Mouse (Mus musculus) lung, postnatal 10 days (tissue): ENCODE results near the gene Tex19.1.
A peak's percentile ranks its signal among the peaks of the same experiment; 100 is the strongest.
"Not testable (repeated sequence)": the region's sequence is repeated elsewhere in the genome, so short reads cannot be mapped to it uniquely, and the experiment has no call there.

Experiments
- DNase-seq: peaks from one replicate; pipeline ENCODE4 v3.0.0; 2021

Gene Tex19.1

DNA sequence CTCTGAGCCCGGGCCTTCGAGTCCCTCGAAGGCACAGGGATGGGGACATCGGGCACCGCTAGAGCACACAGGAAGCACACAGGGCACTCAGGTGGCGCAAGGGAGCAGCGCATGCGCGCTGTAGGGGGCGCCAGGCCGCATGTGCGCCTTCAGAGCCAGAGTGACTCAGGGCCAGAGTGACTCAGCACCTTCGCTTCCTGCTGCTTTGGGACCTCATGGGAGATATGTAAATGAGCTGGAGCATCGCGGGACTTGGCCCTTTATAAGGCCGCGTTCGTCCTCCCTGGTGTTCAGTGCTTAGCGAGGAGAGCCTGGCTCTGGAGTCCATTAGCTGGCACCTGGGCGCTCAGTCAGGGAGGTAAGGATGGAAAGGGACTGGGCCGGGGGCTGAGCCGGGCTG, at the start of gene Tex19.1:
TSS of gene Tex19.1 (plus strand) at position 279 of the 400 bp plus-strand sequence.
- DNase-seq, result no peak

GRCm38 (mm10) chr11:121099762-121100161, 46.2 kb upstream of the Tex19.1 start:
- DNase-seq, result no peak

GRCm38 (mm10) chr11:121100692-121101091, 45.3 kb upstream of the Tex19.1 start:
- DNase-seq, result no peak

DNA sequence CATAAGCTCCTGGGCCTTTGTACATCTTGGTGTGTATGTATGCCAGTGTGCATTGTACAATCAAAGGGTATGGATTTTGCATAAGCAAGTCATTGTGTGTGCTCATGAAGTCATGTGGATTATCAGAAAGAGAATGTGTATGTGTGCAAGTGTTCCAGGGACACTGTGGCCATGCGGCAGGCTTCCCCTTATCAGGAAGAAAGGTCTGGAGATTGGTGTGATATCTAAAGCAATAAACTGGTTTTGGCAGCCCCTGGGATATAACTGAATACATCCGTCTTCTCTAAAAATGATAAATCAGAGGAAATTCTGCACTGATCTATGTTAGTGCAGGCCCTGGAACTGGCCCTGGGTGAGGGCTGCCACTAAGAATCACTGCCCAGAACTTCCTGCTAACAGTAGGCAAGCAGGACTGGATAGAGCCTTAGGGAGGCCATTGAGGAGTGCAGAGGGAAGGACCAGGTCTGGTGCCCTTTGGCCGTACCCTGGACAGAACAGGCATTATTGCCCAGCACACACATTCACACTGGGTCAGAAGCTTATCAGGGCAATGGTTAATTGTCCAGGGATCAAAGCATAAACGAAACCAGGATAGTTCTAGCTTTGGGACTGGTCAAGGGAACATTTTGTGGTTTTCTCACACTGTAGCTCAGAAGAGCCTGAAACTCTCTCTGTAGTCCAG, 44.7 kb upstream of the Tex19.1 start:
- DNase-seq, result no peak

DNA sequence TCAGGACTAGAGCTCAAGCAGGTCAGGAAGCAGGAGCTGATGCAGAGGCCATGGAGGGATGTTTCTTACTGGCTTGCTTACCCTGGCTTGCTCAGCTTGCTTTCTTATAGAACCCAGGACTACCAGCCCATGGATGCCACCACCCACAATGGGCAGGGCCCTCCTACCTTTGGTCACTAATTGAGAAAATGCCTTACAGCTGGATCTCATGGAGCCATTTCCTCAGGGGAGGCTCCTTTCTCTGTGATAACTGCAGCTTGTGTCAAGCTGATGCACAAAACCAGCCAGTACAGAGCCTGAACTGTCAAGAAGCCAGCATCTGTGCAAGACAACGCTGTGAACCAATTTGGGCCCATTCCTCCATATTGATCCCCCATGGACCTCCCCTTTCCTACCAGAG, 38.7 kb upstream of the Tex19.1 start:
- not testable (repeated sequence) for DNase-seq

- peak; percentile 75 for DNase-seq
Measured at GRCm38 (mm10) chr11:121108061-121108460, 37.9 kb upstream of the Tex19.1 start.

GRCm38 (mm10) chr11:121109986-121110385, 36.0 kb upstream of the Tex19.1 start:
- DNase-seq, result peak; percentile 61

GRCm38 (mm10) chr11:121111051-121111450, 34.9 kb upstream of the Tex19.1 start:
- no peak for DNase-seq

DNA sequence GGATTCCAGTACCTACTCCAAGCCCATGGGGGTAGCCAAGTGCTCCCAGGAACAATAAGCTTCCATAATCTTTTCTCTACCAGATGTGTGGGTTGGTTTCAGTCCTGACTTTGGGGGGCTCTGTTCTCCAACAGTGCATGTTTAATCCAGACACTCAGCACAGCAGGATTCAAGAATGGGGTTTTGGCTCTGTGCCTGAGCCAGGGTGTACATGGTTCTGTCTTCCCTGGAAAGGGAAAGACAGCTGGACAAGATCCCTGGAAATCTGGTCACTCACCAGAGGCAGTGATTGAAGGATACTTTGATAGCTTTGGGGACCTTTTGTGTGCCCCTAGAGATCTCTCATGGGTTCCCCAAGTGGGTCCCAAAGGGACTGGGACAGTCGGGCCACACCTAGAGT, 34.3 kb upstream of the Tex19.1 start:
- no peak for DNase-seq

DNA sequence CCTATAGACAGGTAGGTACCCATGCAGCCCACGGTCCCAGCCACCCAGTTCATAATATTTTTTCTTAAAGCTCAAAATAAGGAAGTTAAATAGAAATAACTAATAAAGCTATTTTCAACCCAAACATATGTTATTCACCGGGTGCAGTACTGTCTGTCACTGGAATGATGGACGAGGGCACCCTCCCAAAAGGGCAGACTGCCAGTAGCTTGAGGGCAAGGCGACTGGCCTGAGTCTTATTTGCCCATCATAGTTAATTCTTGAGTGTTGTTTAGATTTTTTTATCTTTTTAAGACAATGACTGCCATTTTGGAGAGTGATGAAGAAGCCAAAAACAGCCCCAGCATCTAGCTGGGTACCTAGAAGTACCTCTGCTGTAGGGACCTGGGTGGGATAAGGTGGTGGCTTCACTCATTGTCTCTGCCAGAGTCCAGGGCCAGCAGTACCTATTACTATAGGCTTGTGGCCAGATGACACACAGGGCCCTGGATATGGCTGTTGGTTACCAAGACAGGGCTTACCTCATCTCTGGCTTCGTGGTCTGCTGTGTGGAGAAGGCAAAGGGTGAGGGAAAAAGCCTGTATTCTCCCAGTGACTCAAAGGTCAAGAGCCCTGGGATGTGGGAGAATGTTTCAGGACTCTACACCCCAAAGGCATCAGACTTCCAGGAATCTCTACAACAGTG, 33.7 kb upstream of the Tex19.1 start:
- peak; percentile 28 for DNase-seq

- no peak for DNase-seq
Measured at GRCm38 (mm10) chr11:121118106-121118505, 27.8 kb upstream of the Tex19.1 start.

- DNase-seq, result no peak
Measured at GRCm38 (mm10) chr11:121118577-121118976, 27.4 kb upstream of the Tex19.1 start, which contains the start of gene Tex19.2. Gene Tex19.2 (minus strand): TSS chr11:121118677.

GRCm38 (mm10) chr11:121121151-121121550, 24.8 kb upstream of the Tex19.1 start:
- no peak for DNase-seq

DNA sequence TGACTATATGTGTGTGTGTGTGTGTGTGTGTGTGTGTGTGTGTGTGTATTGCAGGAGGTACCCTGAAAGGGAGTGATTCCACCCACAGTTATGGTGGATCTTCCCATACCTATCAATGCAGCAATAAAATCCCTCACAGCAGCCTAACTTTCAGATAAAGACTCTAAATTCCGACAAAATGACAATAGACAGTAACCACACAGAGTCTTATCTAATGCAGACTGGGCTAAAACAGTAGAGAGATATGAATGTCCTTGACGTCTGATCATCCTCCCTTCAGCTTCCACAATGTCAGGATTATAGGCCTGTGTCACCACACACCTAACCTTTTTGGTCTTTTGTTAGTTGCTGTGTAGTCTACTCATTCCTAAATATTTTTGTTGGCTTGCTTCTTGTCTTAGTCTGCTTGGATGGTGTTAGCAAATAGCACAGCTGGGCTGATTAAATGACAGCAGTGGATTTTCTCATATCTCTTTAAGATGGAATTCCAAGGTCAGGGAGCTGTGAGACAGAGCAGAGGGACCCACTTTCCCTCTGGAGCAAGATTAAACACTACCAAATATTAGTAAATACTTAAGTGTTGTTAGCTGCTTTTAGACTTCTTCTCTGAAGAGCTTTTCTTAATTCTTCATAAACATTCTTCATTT, 23.8 kb upstream of the Tex19.1 start:
- peak; percentile 20 for DNase-seq

- no peak for DNase-seq
Measured at GRCm38 (mm10) chr11:121123438-121123837, 22.5 kb upstream of the Tex19.1 start.

DNA sequence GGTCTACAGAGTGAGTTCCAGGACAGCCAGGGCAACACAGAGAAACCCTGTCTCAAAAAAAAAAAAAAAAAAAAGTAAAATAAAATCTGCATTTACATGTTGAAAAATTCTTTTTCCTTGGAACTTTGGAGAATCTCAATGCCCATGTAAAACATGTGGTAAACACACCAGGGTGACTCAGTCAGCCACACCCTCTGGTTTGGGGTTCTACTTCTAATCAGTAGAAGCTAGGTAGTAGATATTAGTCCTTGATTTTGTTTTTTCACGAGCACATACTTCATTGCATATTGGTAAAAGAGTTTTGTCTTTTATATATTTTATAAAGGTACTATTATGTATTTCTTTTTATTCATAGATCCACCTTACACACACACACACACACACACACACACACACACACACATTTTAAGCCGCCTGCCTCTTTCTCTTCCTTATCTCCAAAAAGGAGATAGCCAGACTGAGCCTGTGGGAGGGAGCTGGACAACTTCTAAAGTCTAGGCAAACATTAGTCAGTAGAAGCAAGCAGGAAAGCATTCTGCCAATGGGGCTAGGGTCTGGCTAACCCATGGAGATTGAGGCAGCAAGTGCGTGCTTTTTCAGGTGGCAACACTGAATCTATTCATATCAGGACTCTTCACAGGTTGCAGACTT, 20.3 kb upstream of the Tex19.1 start:
- DNase-seq, result no peak

GRCm38 (mm10) chr11:121126395-121126794, 19.5 kb upstream of the Tex19.1 start:
- no peak for DNase-seq

- no peak for DNase-seq
Measured at GRCm38 (mm10) chr11:121127441-121127840, 18.5 kb upstream of the Tex19.1 start.

DNA sequence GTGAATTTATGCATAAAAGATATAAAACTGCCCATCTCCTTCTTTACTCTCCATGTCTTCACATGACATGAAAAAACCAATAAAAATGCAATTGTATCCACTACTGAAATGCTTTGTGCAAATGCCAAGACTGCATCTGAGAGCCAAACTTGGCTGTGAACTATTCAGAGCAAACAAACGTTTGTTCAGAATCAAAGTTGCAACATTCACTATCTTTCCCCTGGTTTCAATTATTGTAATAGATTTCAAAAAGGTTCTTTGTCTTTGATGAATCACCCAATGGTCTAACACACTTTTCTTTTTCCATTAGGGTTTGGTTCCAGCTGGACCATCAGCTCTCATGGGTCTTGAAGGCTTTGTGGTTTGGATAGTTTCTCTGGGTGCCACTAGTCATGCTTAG, 16.3 kb upstream of the Tex19.1 start:
- DNase-seq, result no peak

- no peak for DNase-seq
Measured at GRCm38 (mm10) chr11:121134600-121134999, 11.3 kb upstream of the Tex19.1 start.

GRCm38 (mm10) chr11:121137682-121138081, 8.3 kb upstream of the Tex19.1 start:
- no peak for DNase-seq

DNA sequence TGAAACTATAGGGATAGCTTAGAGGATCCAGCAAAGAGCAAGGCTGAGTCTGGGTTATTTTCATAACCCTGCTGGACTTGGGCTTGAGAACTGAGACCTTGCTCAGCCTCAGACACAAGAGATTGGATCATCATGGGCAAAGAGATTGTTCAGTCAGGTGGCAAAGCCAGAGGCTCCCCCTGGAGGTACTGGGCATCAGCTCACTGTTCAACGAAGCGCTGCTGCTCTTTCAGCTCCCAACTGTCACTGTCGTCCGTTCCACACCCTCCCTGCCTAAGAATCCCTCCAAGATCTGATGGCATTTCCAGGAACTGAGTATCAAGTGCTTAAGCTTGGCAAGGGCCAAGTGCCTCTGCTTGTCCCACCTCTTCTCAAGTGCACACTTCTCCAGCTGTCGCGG, 7.2 kb upstream of the Tex19.1 start:
- peak; percentile 27 for DNase-seq

DNA sequence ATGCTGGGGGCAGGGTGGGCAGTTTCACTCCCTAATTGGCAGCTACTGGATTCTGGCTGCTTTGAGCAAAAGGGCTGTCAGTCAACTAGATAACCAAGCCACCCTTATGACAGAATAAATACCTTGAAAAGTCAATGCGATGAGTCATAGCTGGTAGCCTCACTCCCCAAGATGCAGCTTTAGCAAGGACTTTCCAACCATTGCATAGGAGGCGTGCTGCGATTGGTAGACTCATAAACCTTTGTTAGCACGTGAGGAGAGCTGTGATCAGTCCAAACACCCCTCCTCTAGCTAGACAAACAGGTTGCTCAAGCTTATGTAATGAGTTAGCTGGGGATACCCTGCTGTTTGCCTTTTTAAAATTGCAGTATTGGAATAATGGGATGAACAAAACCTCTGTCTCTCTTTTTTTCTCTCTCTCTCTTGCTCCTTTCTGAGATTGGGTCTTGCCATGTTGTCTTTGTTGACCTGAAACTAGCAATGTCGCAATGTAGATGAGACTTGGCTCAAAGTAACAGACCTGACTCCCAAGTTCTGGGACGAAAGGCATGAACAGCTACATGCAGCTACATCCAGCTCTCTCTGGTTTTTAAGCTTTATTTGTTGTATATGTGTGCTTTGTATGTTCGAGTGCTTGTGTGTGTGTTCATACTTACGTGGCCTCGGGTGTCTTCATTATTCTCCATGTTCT, 2.5 kb upstream of the Tex19.1 start:
- DNase-seq, result no peak
